8 mouse cellular contexts compared by ENCODE assay signal in genomic region chr11:99065979-99066378, GRCm38 (mm10). TPM values are rescaled to one million over a fixed set of nuclear protein-coding genes. Genes with fewer than 3 reads are reported as not detected.
DNase-seq lines count a peak whose midpoint lies in the region; ATAC-seq and TF ChIP-seq lines count a peak whose summit lies in the region.

No protein-coding gene starts in this region.

- no peaks in the 10 kb centered on the region for H3K9me3 ChIP-seq in forebrain, embryonic 15.5 days

- H3K4me1 ChIP-seq in forebrain, embryonic 15.5 days, result no peaks in the 10 kb centered on the region
- H3K4me1 ChIP-seq in lung, adult 2 months (ENCODE audit: control insufficient read depth, insufficient read depth, low read length), result no peaks in the 10 kb centered on the region

- no peak overlapping the region for H3K9ac ChIP-seq in forebrain, embryonic 15.5 days (replicated peaks)

- peak; percentile 85 for TF ChIP-seq CTCF in lung, adult 2 months (IDR thresholded peaks at IDR 0.05; ENCODE audit: insufficient read depth, low read length)

- intact Hi-C loops in heart, postnatal 14 days (cut with DNase I), result loop anchor here (1.0 to 5.0 kb wide), 3 partner anchors 26 to 86 kb away; no protein-coding TSS in a partner anchor

- no peak overlapping the region for H3K4me2 ChIP-seq in forebrain, embryonic 15.5 days (replicated peaks)

- no peak overlapping the region for H3K4me3 ChIP-seq in forebrain, embryonic 15.5 days
- H3K4me3 ChIP-seq in lung, adult 2 months (replicated peaks; ENCODE audit: extremely low read depth, low read depth, low read length), result no peak overlapping the region

- no peak overlapping the region for H3K27ac ChIP-seq in forebrain, embryonic 15.5 days (replicated peaks)

- ATAC-seq in forebrain, embryonic 15.5 days (replicated peaks), result 0 out of 2 replicates have a peak, but pooled peaks have one; percentile 32

- 7% methylated on average over 2 of the region's 2 CpGs for WGBS in forebrain, embryonic 15.5 days
- 9% methylated on average over 2 of the region's 2 CpGs for WGBS in lung, adult 2 months

- no peaks in the 10 kb centered on the region for H3K36me3 ChIP-seq in forebrain, embryonic 15.5 days

- no peaks in the 10 kb centered on the region for H3K27me3 ChIP-seq in forebrain, embryonic 15.5 days

- no peak for TF ChIP-seq POLR2A in lung, adult 2 months (IDR thresholded peaks at IDR 0.05; ENCODE audit: borderline replicate concordance, extremely low read depth, low read depth, low read length)

- DNase-seq in MN1 (ENCODE audit: low spot score), result peak; percentile 88
- DNase-seq in c-Kit-positive CD71-positive TER-119-positive erythroid progenitor cells, embryonic 14.5 days (ENCODE audit: low spot score), result peak; percentile 41
- peak; percentile 79 to 90 for DNase-seq in heart, postnatal 14 days
- DNase-seq in layer of hippocampus, adult 8-10 months (ENCODE audit: low spot score in 2 of 2), result peak; percentile 75 to 76
- DNase-seq in lung, adult 2 months, result peak; percentile 61
- peak; percentile 84 to 85 for DNase-seq in right cerebral cortex, adult 2 months (ENCODE audit: low spot score in 2 of 2)
- peak; percentile 69 to 83 for DNase-seq in urinary bladder, postnatal 36 days (ENCODE audit: low spot score in 2 of 2)

RNA-seq across cellular contexts. Expression of gene Tns4, which starts 23.1 kb away (rescaled TPM):
- polyA plus RNA-seq in forebrain, embryonic 15.5 days (2015; fragmentation: Nextera tagmentation; extraction: Ambion mirVana), result 0.09 TPM in 1 of 2 replicates, not detected in the other
- total RNA-seq in heart, postnatal 14 days (2021), result under 1 TPM in 1 of 2 experiments, not detected in 1; 0.15 TPM
- under 1 TPM in 2 of 4 experiments, not detected in 2; 0.27 TPM for total RNA-seq in layer of hippocampus, adult 8-10 months (2022)
- 2.9 and 4.9 TPM in 2 replicates for polyA plus RNA-seq in lung, adult 2 months (2012; rRNA removed)

RNA-seq across cellular contexts. Expression of gene Igfbp4, which starts 24.9 kb away (rescaled TPM):
- 138 and 142 TPM in 2 replicates for polyA plus RNA-seq in forebrain, embryonic 15.5 days (2015; fragmentation: Nextera tagmentation; extraction: Ambion mirVana)
- total RNA-seq in heart, postnatal 14 days (2021), result 100 to 1,000 TPM; 125 to 129 TPM
- total RNA-seq in layer of hippocampus, adult 8-10 months (2022), result 10 to 100 TPM; 69.7 to 86.8 (median 75.2) TPM
- 459 and 481 TPM in 2 replicates for polyA plus RNA-seq in lung, adult 2 months (2012; rRNA removed)

RNA-seq across cellular contexts. Expression of gene Top2a, which starts 42.0 kb away (rescaled TPM):
- 126 and 141 TPM in 2 replicates for polyA plus RNA-seq in forebrain, embryonic 15.5 days (2015; fragmentation: Nextera tagmentation; extraction: Ambion mirVana)
- total RNA-seq in heart, postnatal 14 days (2021), result 10 to 100 TPM; 16.0 to 34.1 TPM
- 1 to 10 TPM in 2 of 4 experiments, under 1 TPM in 2; 0.62 to 2.4 (median 1.2) TPM for total RNA-seq in layer of hippocampus, adult 8-10 months (2022)
- polyA plus RNA-seq in lung, adult 2 months (2012; rRNA removed), result 0.58 and 1.4 TPM in 2 replicates

Comparison
In these comparisons a context has a peak if more than half of its experiments do, and no peak if none do; other contexts are left out.
1. RNA of gene Top2a, which starts 42.0 kb away (total RNA-seq): 16.0 to 34.1 TPM in heart, postnatal 14 days; 0.62 to 2.4 TPM in layer of hippocampus, adult 8-10 months; every median in the first group is over 4 times any median in the second.
2. Peak in every context shown above with its lines, with median percentiles within 50 percentile points of each other: DNase-seq.